Mouse (Mus musculus): ENCODE data around the gene Tenm4.

Tenm4 gene

DNA sequence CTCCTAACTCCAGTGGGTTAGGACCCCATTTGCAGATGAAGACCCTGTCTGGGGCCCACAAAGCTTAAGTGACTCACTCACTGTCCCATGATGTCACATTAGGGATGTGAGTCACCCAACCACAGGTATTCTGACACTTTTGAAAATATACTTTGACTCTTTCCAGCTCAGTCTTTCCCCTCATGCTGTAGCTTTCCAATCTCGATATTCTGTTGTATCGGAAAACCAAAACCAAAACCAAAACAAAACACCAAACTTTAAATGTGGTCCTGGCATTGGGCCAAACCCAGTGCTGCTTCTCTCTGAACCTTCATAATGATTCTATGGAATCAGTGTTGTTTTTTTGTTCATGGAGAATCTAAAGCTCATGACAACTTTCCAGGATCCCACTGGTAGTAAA is 536.1 kb downstream of the Tenm4 start:
- no peak for DNase-seq

DNA sequence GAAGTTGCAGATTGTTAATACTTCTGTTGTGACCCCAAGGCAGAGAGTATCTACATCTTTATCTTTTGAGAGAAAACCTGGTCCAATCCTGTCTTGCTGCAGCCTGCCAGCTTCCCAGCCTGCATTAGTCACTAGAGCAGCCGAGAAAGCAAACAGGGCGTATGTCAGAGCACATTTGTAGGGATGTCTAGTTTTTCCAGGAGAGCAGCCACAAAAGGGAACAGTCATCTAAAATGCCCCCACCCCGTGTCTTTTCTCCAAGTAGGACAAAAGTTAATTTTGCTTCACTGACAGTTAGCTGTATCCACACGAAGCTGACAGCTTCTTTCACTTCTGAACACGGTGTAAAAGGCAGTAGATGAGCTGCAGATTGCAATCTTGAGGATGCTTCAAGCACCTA is 537.0 kb downstream of the Tenm4 start:
- no peak for DNase-seq

DNA sequence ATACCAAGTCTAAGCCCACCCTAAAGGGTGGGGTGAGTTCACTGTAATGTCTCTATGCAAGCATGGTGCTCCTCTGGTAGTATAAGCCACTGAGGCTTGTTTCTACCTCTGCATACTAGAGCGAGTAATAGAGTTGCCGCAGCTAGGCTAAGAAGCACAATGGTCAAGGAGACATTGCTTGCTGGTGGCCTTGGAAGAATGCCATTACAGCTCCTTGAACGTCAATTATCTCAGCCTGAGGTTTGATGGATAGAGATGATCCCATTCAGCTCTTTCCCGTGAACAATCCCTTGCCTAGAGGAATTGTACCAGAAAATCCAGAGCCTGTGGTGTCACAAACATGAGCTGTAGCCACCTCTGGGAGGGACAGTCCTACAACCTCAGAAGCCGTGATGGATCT is 537.5 kb downstream of the Tenm4 start:
- DNase-seq = no peak

DNA sequence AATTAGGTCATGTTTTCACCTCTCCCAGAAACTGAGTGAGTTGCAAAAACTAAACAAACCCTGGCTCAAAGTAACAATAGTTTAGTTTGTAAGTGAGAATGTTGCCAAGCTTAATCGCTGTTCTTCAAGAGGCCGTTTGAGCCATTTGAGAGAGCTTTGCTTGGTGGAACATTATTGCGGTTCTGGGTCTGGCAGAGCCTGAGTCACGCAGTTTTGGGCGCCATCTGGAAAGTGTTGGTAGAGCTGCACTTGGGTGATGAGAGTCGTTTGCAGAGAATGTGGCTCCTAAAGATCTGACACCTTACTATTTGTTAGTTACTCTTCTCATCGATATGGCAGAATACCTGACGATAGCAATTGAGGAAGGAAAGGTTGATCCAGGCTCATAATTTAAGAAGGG is 537.9 kb downstream of the Tenm4 start:
- DNase-seq = no peak

DNA sequence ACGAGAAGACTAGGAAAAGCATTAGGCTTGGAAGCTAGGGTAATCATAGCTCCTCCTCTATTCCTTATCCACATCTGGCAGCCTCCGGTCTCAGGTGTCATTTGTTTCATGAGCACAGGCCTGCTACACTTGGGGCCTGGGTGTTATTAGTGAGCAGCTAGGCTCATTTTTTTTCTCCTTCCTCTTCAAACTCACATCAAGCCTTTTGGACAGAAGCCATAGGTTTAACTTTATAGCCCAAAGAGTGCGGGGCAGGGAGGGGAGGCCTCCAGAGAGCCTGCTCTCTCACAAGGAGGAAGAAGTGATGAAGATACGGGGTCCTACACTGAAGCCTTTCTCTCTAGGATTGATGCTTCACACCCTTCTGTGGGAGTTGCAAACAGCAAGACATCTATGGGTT is 538.8 kb downstream of the Tenm4 start:
- DNase-seq = no peak

DNA sequence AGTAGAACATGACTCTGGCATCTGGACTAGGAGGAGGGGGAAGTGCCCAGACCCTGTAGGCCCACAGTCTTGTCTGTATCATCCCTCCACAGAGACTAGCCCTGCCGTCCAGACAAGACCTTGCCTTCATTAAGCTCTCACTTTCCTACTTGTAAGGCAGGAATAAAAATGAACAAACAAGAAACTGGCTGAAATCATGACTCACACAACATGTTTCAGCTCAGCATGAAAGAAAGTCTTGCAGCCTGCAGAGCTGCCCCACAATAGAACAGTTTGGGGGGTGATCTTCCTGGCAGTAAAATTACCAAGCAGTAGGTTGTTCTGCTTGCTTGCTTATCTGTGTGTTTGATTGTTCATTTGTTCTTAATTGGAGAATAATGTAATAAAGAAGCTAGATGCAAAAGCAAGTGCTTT is 539.6 kb downstream of the Tenm4 start:
- DNase-seq = no peak

DNA sequence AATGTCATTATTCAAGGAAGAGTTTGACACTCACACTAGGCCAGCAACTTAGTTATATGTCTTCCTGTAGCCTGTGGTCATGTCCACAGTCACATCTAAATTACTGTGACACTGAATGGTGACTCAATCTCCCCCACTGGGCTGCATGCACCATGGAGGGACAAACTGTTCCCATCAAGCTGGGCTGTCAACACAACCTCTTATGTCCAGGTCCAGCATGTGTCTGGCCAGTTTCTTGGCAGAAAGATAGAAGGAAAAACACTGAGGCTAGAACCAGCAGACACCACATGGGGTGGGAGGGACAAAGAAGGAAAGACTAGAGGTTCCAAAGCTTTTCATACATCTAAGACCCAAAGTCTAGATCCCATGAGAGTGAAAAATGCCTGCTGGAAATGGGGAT is 541.8 kb downstream of the Tenm4 start:
- no peak for DNase-seq

DNA sequence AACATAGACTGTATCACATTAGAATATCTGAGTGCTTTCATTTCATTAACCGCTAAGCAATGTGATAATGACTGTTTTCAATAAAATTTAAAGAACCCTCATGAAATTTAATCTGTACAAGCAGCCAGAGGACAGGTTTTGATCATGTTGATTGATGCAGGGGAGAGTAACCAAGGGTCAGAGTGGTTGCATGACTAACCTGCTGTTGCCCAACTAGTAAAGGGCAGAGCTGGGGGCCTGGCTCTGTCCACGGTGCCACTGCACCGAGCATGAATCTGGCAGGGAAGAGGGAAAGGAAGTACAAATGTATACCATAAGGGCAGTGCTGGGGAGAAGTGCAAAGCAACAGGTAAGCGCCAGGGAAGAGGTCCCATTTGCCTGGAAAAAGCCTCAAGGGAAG is 545.9 kb downstream of the Tenm4 start:
- DNase-seq = no peak

DNA sequence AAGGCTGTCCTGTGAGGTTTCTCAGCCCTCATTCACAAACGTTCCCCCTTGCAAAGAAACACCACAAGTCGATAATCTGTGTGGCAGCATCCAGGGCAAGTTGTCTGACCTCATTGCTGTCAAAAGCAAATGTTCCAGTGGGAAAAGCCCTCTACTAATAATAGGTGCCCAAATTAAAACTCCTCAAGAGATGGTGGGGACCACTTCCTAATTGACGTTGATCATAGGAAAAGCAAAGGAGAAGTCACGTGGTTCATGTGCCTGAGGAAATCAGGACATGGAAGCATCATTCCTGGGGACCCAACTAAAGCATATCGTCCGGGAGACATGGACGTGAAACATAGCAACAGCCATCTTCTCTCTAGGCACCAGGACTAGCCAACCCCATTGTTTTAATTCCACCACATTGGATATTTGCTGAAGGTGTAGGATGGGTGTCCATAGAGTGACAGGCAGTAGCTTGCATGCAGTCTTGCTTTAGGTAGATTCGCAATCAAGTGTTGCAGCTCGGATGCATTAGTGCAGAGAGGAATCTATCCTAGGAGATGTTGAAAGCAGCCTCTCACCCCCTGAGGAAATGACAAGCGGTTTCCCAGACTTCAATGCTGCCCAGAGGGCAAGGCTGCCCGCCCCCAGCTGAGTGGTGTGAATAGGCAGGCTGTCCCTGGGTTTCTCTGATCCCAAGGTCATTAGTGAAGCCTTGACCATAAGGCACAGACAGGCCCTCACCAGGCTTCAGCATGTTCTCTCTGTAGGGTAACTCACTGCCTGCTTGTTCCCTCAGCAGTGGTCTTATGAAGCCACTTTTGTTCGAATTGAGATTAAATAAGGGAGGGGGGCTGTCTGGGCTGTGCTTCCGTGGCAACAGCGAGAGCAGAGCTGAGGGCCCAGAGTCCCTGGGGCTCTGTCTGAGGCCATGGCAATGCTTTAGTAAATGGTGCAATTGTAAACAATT is 547.4 kb downstream of the Tenm4 start:
- no peak for DNase-seq

DNA sequence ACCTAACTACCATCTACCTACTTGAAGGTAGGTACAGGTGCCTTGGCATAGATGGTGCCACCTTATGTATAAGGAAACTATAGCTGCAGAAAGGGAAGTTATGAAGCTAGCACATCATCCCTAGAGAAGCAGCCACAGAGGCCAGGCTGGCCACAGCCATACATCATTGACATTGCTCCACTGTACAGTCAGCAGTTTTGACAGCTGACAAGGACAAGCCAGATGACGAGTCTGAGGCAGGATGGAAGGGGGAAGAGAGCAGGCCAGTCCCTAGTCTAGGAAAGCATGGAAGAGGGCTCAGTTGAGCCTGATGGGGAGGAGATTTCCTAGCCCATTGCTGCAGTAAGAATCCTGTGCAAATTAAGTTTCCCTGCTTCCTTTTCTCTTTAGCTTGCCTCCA is 548.9 kb downstream of the Tenm4 start:
- DNase-seq = no peak

DNA sequence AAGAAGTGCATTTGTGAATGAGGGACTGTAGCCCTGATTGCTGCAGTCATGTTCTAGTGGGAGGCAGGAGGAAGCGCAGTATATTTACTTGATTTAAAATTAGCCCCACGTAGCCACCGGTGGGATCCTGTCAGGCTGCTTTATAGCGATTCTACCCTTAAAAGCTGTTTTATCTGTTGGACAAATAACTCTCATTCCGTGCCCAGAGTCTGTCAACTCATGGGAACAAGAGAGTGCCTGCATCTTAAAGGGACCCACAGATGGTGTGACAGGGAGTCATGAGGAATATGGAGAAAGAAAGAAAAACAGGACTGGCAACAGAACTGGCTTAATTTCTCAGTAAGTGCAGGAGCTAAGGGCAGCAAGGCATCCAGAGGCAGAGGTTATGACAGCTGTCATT is 549.4 kb downstream of the Tenm4 start:
- DNase-seq = no peak

DNA sequence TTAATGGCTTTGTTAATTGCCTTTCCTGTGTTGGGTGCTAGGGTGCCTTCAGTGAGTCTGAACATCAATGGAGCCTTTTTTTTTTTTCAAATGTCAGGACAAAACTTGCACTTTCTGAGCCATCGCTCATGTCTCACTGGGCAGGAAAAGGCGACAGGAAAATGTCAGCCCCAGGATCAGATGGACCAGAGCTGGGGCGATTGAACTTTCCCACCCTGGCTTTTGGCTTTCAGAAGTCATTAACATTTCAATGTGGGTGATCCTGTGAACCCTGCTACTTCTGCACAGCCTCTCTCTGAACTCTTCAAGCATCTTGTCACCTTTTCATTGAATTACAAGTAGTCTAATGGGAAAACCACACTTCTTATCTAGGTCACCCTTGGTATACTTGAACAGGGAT is 551.8 kb downstream of the Tenm4 start:
- DNase-seq = no peak

DNA sequence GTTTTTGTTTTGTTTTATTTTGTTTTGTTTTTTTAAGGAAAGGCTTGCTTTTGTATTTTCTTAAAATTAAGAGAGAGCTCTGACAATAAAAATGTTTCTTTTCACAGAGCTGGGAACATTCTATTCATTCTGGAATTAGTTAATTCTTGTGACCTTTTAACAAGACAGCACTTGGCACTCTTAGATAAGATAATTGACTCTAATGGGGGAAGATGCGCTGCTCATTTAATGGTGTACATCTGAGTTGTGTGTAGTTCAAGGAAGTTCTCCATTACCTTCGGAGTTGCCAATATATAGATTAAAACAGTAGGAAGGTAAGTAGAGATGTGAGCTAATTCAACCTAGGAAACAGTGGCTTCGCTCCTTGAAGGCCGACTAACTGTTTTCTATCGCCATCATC is 554.6 kb downstream of the Tenm4 start:
- no peak for DNase-seq

DNA sequence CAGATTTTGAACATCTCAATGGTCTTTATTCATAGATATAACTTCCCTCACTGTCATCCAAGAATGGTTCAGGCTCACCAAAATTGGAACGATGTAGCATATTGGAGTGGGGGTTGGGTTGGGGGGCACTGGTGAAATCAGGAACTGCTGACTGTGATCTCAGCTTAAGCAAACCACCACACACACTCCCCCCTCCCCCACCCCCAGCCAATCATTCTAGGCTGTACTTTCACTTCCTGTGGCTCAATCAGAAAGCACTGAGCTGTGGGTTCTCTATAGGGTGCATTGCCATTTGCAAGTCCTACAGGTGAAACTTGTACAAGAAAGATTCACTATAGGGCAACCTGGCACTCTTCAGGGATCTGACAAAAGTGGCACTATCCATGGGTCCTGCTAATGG is 559.3 kb downstream of the Tenm4 start:
- DNase-seq = no peak

DNA sequence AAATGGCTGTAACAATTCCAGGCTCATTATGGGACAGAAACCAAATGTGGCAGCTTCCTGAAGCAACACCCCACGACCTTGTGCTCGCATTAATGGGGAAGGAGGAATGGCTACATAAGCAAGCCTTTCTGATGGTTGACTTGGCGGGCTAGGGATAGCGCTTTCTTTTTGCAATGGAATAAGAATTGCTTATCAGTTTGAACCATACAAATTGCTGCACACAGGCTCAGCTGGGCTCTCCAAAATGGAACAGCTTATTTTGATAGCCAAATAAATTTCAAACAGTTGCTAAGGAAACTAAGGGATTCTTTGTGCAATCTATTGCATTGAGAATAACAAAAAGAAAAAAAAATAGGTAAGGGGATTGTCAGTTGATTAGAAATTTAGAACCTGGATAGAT is 560.9 kb downstream of the Tenm4 start:
- DNase-seq = no peak

DNA sequence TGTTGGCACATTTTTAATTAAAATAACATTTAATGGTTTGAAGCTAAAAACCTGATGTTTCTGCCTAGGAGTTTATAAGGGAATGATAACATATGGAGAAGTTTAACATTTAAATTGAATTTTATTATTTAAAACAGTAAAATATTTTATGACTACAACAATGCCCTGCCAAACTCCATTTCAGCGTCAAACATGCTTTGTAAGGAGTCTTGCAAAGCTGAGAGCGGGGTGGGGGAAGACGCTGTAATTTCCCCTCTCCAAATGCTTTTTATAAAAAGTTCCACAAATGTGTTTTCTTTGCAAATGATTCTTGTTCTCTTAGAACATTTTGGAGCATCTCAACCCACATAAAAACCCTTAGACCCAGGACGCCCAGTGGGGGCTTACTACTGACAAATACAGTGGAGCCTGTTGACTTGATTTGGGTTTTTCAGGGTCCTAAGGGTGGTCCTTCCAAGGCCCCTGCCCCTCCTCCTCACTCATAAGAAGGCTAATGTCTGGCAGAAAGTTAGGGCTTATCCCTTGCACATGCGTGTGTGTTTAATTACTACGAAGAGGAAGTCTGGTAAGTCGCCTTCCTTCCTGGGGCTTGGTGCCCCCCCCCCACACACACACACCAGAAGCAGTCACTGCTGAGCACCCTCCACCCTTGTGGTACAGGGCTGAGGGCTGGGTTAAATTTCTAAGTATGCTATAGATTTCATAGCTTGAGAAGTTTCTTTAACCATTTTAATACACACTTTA is 563.4 kb downstream of the Tenm4 start:
- DNase-seq = peak; percentile 21

DNA sequence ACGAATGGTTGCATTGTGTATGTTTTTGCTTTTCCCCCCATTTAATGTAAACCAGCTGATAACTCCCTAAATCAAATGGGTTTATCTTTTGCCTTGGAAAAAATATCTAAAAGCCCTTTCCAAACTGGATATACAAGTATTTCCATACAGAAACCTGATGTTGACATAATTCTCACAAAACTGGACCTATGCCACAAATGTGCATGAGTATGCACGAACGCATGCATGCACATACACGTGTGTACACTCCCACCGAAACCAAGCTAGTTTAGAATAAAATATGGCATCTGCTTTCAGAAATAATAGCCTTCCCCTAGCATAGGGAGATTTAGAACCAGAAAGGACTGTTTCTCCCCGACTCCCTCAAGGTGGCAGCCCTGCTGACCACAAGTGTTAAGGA is 569.6 kb downstream of the Tenm4 start:
- DNase-seq = no peak

DNA sequence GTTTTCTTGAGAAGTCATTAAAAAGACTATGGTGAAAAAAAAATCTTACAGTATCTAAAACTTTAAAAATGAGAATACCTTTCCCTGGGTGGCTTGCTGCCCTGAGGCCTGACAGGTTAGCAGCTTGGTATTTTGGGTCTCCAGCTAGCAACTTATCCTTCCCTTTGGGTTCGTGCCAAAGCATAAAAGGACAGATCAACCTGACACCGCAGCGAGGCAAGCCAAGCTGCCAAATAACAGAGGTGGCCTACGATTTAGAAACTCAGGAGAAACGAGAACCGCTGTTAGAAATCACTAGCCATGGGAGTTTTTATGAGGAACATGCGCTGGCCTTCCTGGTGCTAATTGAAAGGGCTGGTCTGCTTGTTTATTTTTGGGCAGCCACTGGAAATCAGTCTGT is 571.2 kb downstream of the Tenm4 start:
- DNase-seq = no peak

DNA sequence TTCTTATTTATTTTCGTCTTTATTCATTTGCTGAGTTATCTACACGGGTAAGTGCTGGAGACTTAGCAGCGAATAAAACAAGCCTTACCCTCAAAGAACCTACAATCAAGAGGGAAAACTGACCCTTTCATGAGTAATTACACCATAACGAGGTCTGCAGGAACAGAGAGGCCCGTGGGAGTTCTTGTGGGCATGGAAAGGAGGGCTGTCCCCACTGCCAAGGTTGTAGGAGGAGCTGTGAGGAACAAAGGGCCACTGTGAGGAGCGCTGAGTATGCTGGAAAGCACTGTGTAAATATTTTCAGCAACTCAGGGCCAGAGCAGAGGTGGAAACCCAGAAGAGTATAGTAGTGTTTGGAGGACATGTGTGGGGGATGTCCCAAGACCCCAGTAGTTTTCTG is 574.9 kb downstream of the Tenm4 start:
- peak; percentile 32 for DNase-seq

DNA sequence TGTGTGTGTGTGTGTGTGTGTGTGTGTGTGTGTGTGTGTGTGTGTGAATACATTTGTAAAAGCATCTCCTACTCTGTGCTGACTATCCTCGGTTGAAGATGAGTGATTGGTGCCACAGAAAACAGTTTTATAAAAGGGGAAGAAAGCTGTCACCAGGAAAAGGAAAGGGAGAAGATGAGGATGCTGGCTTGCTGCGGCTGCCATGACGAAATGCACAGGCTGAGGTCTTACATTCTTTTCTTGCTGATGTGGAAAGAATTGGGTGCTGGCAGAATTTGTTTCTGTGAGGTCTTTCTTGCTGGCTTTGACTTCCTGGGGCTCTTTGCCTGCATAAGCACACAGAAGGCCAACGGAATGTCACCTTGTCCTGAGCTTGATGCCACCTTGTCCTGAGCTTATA is 575.7 kb downstream of the Tenm4 start:
- DNase-seq = no peak

DNA sequence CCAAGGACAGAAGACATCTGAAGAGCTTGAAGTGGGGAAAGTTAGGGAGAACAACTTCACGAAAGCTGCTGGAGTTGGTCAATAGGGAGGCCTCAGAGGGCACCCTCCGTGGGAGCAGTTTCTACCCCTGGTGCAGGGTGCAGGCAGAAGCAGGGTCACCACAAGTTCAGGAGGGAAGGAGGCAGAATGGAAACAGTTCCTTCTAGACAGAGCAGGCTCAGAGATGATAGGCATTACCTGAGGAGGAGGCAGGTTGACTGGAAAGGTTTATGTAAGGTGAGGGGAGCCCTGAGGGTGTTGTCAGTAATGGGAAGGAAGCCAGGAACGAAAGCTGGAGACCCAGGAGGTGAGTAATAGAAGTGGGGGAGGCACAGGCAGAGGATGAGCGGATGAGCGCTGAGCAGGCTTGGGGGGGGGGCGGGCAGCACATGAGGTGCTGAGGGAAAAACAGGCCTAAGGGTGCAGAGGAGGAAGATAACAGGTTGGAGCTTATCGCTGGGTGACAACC is 577.5 kb downstream of the Tenm4 start:
- DNase-seq = no peak

DNA sequence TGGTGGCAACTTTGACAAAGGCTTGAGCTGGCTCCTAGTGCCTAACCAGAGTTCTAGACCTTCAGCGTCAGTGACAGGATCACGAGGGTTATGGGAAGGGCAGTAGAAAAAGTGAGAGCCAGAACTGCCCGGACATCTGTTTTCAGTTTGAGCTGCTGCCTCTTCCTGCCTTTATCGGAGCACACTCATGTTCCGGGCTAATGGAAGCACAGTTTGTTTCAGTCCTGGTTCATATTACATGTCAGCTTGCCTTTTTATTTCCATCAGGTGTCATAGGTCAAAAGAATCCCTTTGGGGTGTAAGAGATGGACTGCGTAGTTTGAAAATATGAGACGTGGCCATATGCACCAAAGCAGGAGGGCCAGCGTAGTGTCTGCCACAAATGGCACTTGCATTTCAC is 578.7 kb downstream of the Tenm4 start:
- no peak for DNase-seq

DNA sequence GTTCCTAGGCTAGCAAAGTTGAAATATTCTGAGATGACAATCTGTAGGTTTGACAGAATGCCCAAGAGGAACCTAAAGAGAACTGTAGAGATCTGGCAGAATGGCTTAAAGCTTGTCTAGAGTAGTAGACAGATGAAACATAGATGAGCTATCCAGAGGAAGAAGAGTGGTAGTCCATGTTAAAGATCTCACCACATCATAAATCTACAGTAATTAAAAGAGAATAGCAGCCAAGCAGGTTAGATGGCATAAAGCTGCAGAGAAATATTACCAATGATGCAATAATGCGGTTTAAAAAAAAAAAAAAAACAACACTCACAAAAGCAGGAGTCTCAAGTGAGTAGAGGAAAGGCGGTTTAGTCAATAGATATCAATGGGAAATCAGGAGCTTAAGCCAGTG is 580.2 kb downstream of the Tenm4 start:
- DNase-seq = no peak

DNA sequence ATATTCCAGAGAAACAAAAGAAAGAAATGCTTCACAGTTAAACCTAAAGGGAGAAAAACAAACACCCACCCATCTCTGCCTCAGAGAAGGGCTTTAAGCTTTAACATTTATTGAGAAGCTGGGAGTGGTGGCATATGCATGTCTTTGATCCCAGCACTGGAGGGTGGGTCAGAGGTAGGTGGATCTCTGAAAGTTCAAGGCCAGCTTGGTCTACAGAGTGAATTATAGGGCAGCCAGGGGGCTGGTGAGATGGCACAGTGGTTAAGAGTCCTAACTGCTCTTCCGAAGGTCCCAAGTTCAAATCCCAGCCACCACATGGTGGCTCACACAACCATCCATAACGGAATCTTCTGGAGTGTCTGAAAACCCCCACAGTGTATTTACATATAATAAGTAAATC is 581.7 kb downstream of the Tenm4 start:
- DNase-seq = no peak

All from kidney, postnatal 10 days (tissue).